Mouse (Mus musculus) thymus, postnatal 0 days (tissue): ENCODE measurements at regions not wholly inside any gene's neighbourhood (a gene's known extent, or its start where the extent isn't known, plus 50 kb on each side); places are given as distances from the start of the nearest gene placed in this dataset.

Source experiments
- DNase-seq: peaks from one replicate; pipeline ENCODE4 v3.0.0-alpha.2; 2015; ENCODE audit warnings: low spot score

GRCm38 (mm10) chr3:15196101-15196500, 136.0 kb downstream of the Gm9733 start:
- no peak for DNase-seq

- no peak for DNase-seq
These were observed 134.0 kb downstream of the Gm9733 start for GRCm38 (mm10) chr3:15198086-15198485.

- no peak for DNase-seq
These were observed 131.8 kb downstream of the Gm9733 start for GRCm38 (mm10) chr3:15200309-15200708.

- DNase-seq = no peak
These were observed 131.1 kb downstream of the Gm9733 start for GRCm38 (mm10) chr3:15200990-15201389.

- DNase-seq = no peak
These were observed 129.3 kb downstream of the Gm9733 start for GRCm38 (mm10) chr3:15202760-15203159.

GRCm38 (mm10) chr3:15205266-15206229, 126.6 kb downstream of the Gm9733 start:
- DNase-seq = no peak

- no peak for DNase-seq
These were observed 119.7 kb downstream of the Gm9733 start for GRCm38 (mm10) chr3:15212357-15212756.

GRCm38 (mm10) chr3:15217591-15217990, 114.5 kb downstream of the Gm9733 start:
- DNase-seq = no peak

GRCm38 (mm10) chr3:15219275-15219674, 112.8 kb downstream of the Gm9733 start:
- DNase-seq = no peak

GRCm38 (mm10) chr3:15223266-15223665, 108.8 kb downstream of the Gm9733 start:
- no peak for DNase-seq

GRCm38 (mm10) chr3:15224452-15224851, 107.7 kb downstream of the Gm9733 start:
- DNase-seq = no peak

GRCm38 (mm10) chr3:15228641-15229040, 103.5 kb downstream of the Gm9733 start:
- DNase-seq = no peak

- DNase-seq = no peak
These were observed 101.9 kb downstream of the Gm9733 start for GRCm38 (mm10) chr3:15230204-15230603.

GRCm38 (mm10) chr3:15231433-15231832, 100.7 kb downstream of the Gm9733 start:
- DNase-seq = no peak

GRCm38 (mm10) chr3:15237817-15238432, 94.2 kb downstream of the Gm9733 start:
- no peak for DNase-seq

GRCm38 (mm10) chr3:15242388-15242787, 89.7 kb downstream of the Gm9733 start:
- DNase-seq = no peak

- no peak for DNase-seq
These were observed 88.5 kb downstream of the Gm9733 start for GRCm38 (mm10) chr3:15243584-15243983.

GRCm38 (mm10) chr3:15244999-15245398, 87.1 kb downstream of the Gm9733 start:
- DNase-seq = peak; percentile 60
